Mouse (Mus musculus): ENCODE data around the gene Spesp1. TPM values are rescaled to one million over a fixed set of nuclear protein-coding genes. Genes with fewer than 3 reads are reported as not detected.

The Spesp1 gene
- polyA plus RNA-seq (2014; fragmentation: Nextera tagmentation; extraction: Ambion mirVana) = not detected in 2 replicates

- Histone ChIP-seq H3K4me2 (ENCODE audit: low read depth, low read length) (no peak within 1 kb of the TSS), H3K27ac (replicated peaks; ENCODE audit: low read depth, low read length) (no peak within 1 kb of the TSS), H3K9me3 (ENCODE audit: control insufficient read depth, low read length) (no peaks in the 10 kb centered on the region), H3K9ac (ENCODE audit: low read depth, low read length) (no peak within 1 kb of the TSS), H3K4me3 (ENCODE audit: low read depth, low read length) (no peak within 1 kb of the TSS), H3K36me3 (ENCODE audit: control insufficient read depth, insufficient read depth, low read length) (no peaks in the 10 kb centered on the region), H3K4me1 (ENCODE audit: control insufficient read depth, insufficient read depth, low read length) (no peaks in the 10 kb centered on the region), H3K27me3 (replicated peaks; ENCODE audit: control insufficient read depth, insufficient read depth, low read length) (no peaks in the 10 kb centered on the region)
- DNase-seq (ENCODE audit: low spot score) (no peak), ATAC-seq (ENCODE audit: low read depth) (no peak)
- 82% methylated on average over 27 of the region's 27 CpGs for WGBS
These were observed at the start of gene Spesp1 for GRCm38 (mm10) chr9:62281991-62282390. Gene Spesp1, minus strand, starts transcription at chr9:62282208.

GRCm38 (mm10) chr9:62325965-62326364, 44.0 kb upstream of the Spesp1 start:
- Histone ChIP-seq H3K27me3 (replicated peaks; ENCODE audit: control insufficient read depth, insufficient read depth, low read length) (no peaks in the 10 kb centered on the region), H3K36me3 (ENCODE audit: control insufficient read depth, insufficient read depth, low read length) (no peaks in the 10 kb centered on the region), H3K9me3 (ENCODE audit: control insufficient read depth, low read length) (no peaks in the 10 kb centered on the region), H3K4me2 (ENCODE audit: low read depth, low read length) (no peak overlapping the region), H3K27ac (replicated peaks; ENCODE audit: low read depth, low read length) (no peak overlapping the region), H3K4me1 (ENCODE audit: control insufficient read depth, insufficient read depth, low read length) (no peaks in the 10 kb centered on the region), H3K9ac (ENCODE audit: low read depth, low read length) (no peak overlapping the region), H3K4me3 (ENCODE audit: low read depth, low read length) (no peak overlapping the region)
- ATAC-seq (ENCODE audit: low read depth) (no peak), DNase-seq (ENCODE audit: low spot score) (no peak)
- 69% methylated on average over 3 of the region's 3 CpGs for WGBS

GRCm38 (mm10) chr9:62323816-62324215, 41.8 kb upstream of the Spesp1 start:
- Histone ChIP-seq H3K4me1 (ENCODE audit: control insufficient read depth, insufficient read depth, low read length) (no peaks in the 10 kb centered on the region), H3K4me2 (ENCODE audit: low read depth, low read length) (no peak overlapping the region), H3K4me3 (ENCODE audit: low read depth, low read length) (no peak overlapping the region), H3K36me3 (ENCODE audit: control insufficient read depth, insufficient read depth, low read length) (no peaks in the 10 kb centered on the region), H3K27ac (replicated peaks; ENCODE audit: low read depth, low read length) (no peak overlapping the region), H3K9me3 (ENCODE audit: control insufficient read depth, low read length) (no peaks in the 10 kb centered on the region), H3K9ac (ENCODE audit: low read depth, low read length) (no peak overlapping the region), H3K27me3 (replicated peaks; ENCODE audit: control insufficient read depth, insufficient read depth, low read length) (no peaks in the 10 kb centered on the region)
- WGBS = 78% methylated on average over 1 of the region's 1 CpGs
- ATAC-seq (ENCODE audit: low read depth) (no peak), DNase-seq (ENCODE audit: low spot score) (no peak)

- ATAC-seq (ENCODE audit: low read depth) = no peak
- WGBS = 70% methylated on average over 4 of the region's 4 CpGs
These were observed 36.7 kb upstream of the Spesp1 start for GRCm38 (mm10) chr9:62318729-62319128.

GRCm38 (mm10) chr9:62315556-62315955, 33.5 kb upstream of the Spesp1 start:
- 90% methylated on average over 6 of the region's 6 CpGs for WGBS
- no peaks in the 10 kb centered on the region for H3K9me3 ChIP-seq (ENCODE audit: control insufficient read depth, low read length)
- DNase-seq (ENCODE audit: low spot score) = no peak
- H3K27me3 ChIP-seq (replicated peaks; ENCODE audit: control insufficient read depth, insufficient read depth, low read length) = no peaks in the 10 kb centered on the region
- H3K27ac ChIP-seq (replicated peaks; ENCODE audit: low read depth, low read length) = no peak overlapping the region
- no peaks in the 10 kb centered on the region for H3K36me3 ChIP-seq (ENCODE audit: control insufficient read depth, insufficient read depth, low read length)
- no peak overlapping the region for H3K4me2 ChIP-seq (ENCODE audit: low read depth, low read length)
- no peak overlapping the region for H3K9ac ChIP-seq (ENCODE audit: low read depth, low read length)
- ATAC-seq (ENCODE audit: low read depth) = no peak
- no peak overlapping the region for H3K4me3 ChIP-seq (ENCODE audit: low read depth, low read length)
- H3K4me1 ChIP-seq (ENCODE audit: control insufficient read depth, insufficient read depth, low read length) = no peaks in the 10 kb centered on the region

More at GRCm38 (mm10) chr9:62318729-62319128, 36.7 kb upstream of the Spesp1 start:
- no peaks in the 10 kb centered on the region for H3K27me3 ChIP-seq (replicated peaks; ENCODE audit: control insufficient read depth, insufficient read depth, low read length)
- H3K27ac ChIP-seq (replicated peaks; ENCODE audit: low read depth, low read length) = no peak overlapping the region
- H3K36me3 ChIP-seq (ENCODE audit: control insufficient read depth, insufficient read depth, low read length) = no peaks in the 10 kb centered on the region
- DNase-seq (ENCODE audit: low spot score) = no peak
- no peak overlapping the region for H3K9ac ChIP-seq (ENCODE audit: low read depth, low read length)
- H3K4me2 ChIP-seq (ENCODE audit: low read depth, low read length) = no peak overlapping the region
- no peaks in the 10 kb centered on the region for H3K9me3 ChIP-seq (ENCODE audit: control insufficient read depth, low read length)
- no peak overlapping the region for H3K4me3 ChIP-seq (ENCODE audit: low read depth, low read length)
- no peaks in the 10 kb centered on the region for H3K4me1 ChIP-seq (ENCODE audit: control insufficient read depth, insufficient read depth, low read length)

GRCm38 (mm10) chr9:62296891-62297290, 14.9 kb upstream of the Spesp1 start:
- WGBS = 69% methylated on average over 1 of the region's 1 CpGs
- no peaks in the 10 kb centered on the region for H3K27me3 ChIP-seq (replicated peaks; ENCODE audit: control insufficient read depth, insufficient read depth, low read length)
- H3K27ac ChIP-seq (replicated peaks; ENCODE audit: low read depth, low read length) = no peak overlapping the region
- no peak overlapping the region for H3K4me3 ChIP-seq (ENCODE audit: low read depth, low read length)
- H3K9me3 ChIP-seq (ENCODE audit: control insufficient read depth, low read length) = no peaks in the 10 kb centered on the region
- no peak overlapping the region for H3K9ac ChIP-seq (ENCODE audit: low read depth, low read length)
- H3K4me1 ChIP-seq (ENCODE audit: control insufficient read depth, insufficient read depth, low read length) = no peaks in the 10 kb centered on the region
- no peak for ATAC-seq (ENCODE audit: low read depth)
- no peak overlapping the region for H3K4me2 ChIP-seq (ENCODE audit: low read depth, low read length)
- H3K36me3 ChIP-seq (ENCODE audit: control insufficient read depth, insufficient read depth, low read length) = no peaks in the 10 kb centered on the region
- no peak for DNase-seq (ENCODE audit: low spot score)

GRCm38 (mm10) chr9:62295006-62295698, 13.1 kb upstream of the Spesp1 start:
- Histone ChIP-seq H3K9me3 (ENCODE audit: control insufficient read depth, low read length) (no peaks in the 10 kb centered on the region), H3K27me3 (replicated peaks; ENCODE audit: control insufficient read depth, insufficient read depth, low read length) (no peaks in the 10 kb centered on the region), H3K36me3 (ENCODE audit: control insufficient read depth, insufficient read depth, low read length) (no peaks in the 10 kb centered on the region), H3K4me2 (ENCODE audit: low read depth, low read length) (no peak overlapping the region), H3K27ac (replicated peaks; ENCODE audit: low read depth, low read length) (no peak overlapping the region), H3K4me1 (ENCODE audit: control insufficient read depth, insufficient read depth, low read length) (no peaks in the 10 kb centered on the region), H3K4me3 (ENCODE audit: low read depth, low read length) (no peak overlapping the region), H3K9ac (ENCODE audit: low read depth, low read length) (no peak overlapping the region)
- whole genome bisulfite sequencing = 32% methylated on average over 7 of the region's 7 CpGs
- DNase-seq (ENCODE audit: low spot score) (peak; percentile 86), ATAC-seq (ENCODE audit: low read depth) (no peak)

GRCm38 (mm10) chr9:62287633-62288025, 5.6 kb upstream of the Spesp1 start:
- no peak overlapping the region for H3K27ac ChIP-seq (replicated peaks; ENCODE audit: low read depth, low read length)
- H3K36me3 ChIP-seq (ENCODE audit: control insufficient read depth, insufficient read depth, low read length) = no peaks in the 10 kb centered on the region
- no peaks in the 10 kb centered on the region for H3K4me1 ChIP-seq (ENCODE audit: control insufficient read depth, insufficient read depth, low read length)
- no peak overlapping the region for H3K9ac ChIP-seq (ENCODE audit: low read depth, low read length)
- 65% methylated on average over 4 of the region's 4 CpGs for WGBS
- DNase-seq (ENCODE audit: low spot score) (no peak), ATAC-seq (ENCODE audit: low read depth) (no peak)
- no peaks in the 10 kb centered on the region for H3K27me3 ChIP-seq (replicated peaks; ENCODE audit: control insufficient read depth, insufficient read depth, low read length)
- H3K4me3 ChIP-seq (ENCODE audit: low read depth, low read length) = no peak overlapping the region
- no peak overlapping the region for H3K4me2 ChIP-seq (ENCODE audit: low read depth, low read length)
- H3K9me3 ChIP-seq (ENCODE audit: control insufficient read depth, low read length) = no peaks in the 10 kb centered on the region

- Histone ChIP-seq H3K9me3 (ENCODE audit: control insufficient read depth, low read length) (no peaks in the 10 kb centered on the region), H3K27ac (replicated peaks; ENCODE audit: low read depth, low read length) (no peak overlapping the region), H3K4me3 (ENCODE audit: low read depth, low read length) (no peak overlapping the region), H3K36me3 (ENCODE audit: control insufficient read depth, insufficient read depth, low read length) (no peaks in the 10 kb centered on the region), H3K9ac (ENCODE audit: low read depth, low read length) (no peak overlapping the region), H3K4me2 (ENCODE audit: low read depth, low read length) (no peak overlapping the region), H3K4me1 (ENCODE audit: control insufficient read depth, insufficient read depth, low read length) (no peaks in the 10 kb centered on the region), H3K27me3 (replicated peaks; ENCODE audit: control insufficient read depth, insufficient read depth, low read length) (no peaks in the 10 kb centered on the region)
- ATAC-seq (ENCODE audit: low read depth) (no peak; the same call in 1 of the 2 replicates), DNase-seq (ENCODE audit: low spot score) (peak; percentile 85)
- WGBS = 34% methylated on average over 4 of the region's 4 CpGs
These were observed 5.1 kb upstream of the Spesp1 start for GRCm38 (mm10) chr9:62286967-62287632.
